Mouse (Mus musculus): ENCODE measurements around the gene Hist1h2bq. TPM values are rescaled to one million over a fixed set of nuclear protein-coding genes. Genes with fewer than 3 reads are reported as not detected.
A peak's percentile ranks its signal among the peaks of the same experiment; 100 is the strongest.
"Not testable (repeated sequence)": the region's sequence is repeated elsewhere in the genome, so short reads cannot be mapped to it uniquely, and the experiment has no call there.

Hist1h2bq gene
- polyA plus RNA-seq, 1 experiment from 2014 or later: 12.2 TPM

GRCm38 (mm10) chr13:21831418-21832394 lies 21.7 kb upstream of the Hist1h2bq start, which contains the start of gene Hist1h4n:
TSS of gene Hist1h4n (minus strand) at chr13:21832196.
- not testable (repeated sequence) for DNase-seq (ENCODE audit: low spot score); H3K9me3 ChIP-seq (replicated peaks; ENCODE audit: low read length); H3K4me1 ChIP-seq (replicated peaks; ENCODE audit: insufficient read depth, low read length); H3K4me3 ChIP-seq (replicated peaks; ENCODE audit: low read depth, low read length); H3K27ac ChIP-seq; H3K9ac ChIP-seq (ENCODE audit: low read depth, low read length); H3K36me3 ChIP-seq (ENCODE audit: insufficient read depth, low read length); H3K27me3 ChIP-seq (ENCODE audit: insufficient read depth, low read length)
- peak; percentile 84 for ATAC-seq (replicated peaks; ENCODE audit: low FRiP score, low read depth)
- 0 out of 2 replicates have a peak within 1 kb of the TSS, but pooled peaks have one; percentile 30 for H3K4me2 ChIP-seq (ENCODE audit: low read length)
- 0% methylated on average over 17 of the region's 58 CpGs for WGBS

DNA sequence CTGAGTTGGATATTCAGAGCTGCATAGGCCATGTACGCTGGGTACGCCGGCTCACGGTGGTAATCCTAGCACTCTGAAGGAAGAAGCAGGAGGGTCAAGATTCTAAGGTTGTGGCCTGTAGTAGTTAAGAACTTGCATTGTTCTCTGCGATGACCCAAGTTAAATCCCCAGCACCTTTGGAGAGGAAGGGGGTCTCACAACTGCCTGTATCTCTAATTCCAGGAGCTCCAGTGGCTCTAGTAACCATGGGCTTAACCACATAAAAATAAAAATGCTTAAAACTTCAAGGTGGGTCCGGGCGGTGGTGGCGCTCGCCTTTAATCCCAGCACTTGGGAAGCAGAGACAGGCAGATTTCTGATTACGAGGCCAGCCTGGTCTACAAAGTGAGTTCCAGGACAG lies 20.3 kb upstream of the Hist1h2bq start:
- Histone ChIP-seq H3K4me1 (replicated peaks; ENCODE audit: insufficient read depth, low read length) (no peaks in the 10 kb centered on the region), H3K27ac (no peak overlapping the region), H3K27me3 (ENCODE audit: insufficient read depth, low read length) (no peaks in the 10 kb centered on the region), H3K36me3 (ENCODE audit: insufficient read depth, low read length) (no peaks in the 10 kb centered on the region), H3K4me2 (ENCODE audit: low read length) (no peak overlapping the region), H3K4me3 (replicated peaks; ENCODE audit: low read depth, low read length) (no peak overlapping the region), H3K9me3 (replicated peaks; ENCODE audit: low read length) (no peaks in the 10 kb centered on the region), H3K9ac (ENCODE audit: low read depth, low read length) (no peak overlapping the region)
- WGBS: 91% methylated on average over 10 of the region's 10 CpGs
- no peak for DNase-seq (ENCODE audit: low spot score)
- no peak for TF ChIP-seq CTCF (IDR thresholded peaks at IDR 0.05; ENCODE audit: low read depth)
- ATAC-seq (replicated peaks; ENCODE audit: low FRiP score, low read depth): no peak

GRCm38 (mm10) chr13:21828511-21828910 lies 18.5 kb upstream of the Hist1h2bq start:
- H3K9ac ChIP-seq (ENCODE audit: low read depth, low read length): no peak overlapping the region
- 90% methylated on average over 3 of the region's 3 CpGs for WGBS
- H3K36me3 ChIP-seq (ENCODE audit: insufficient read depth, low read length): no peaks in the 10 kb centered on the region
- no peaks in the 10 kb centered on the region for H3K9me3 ChIP-seq (replicated peaks; ENCODE audit: low read length)
- H3K4me1 ChIP-seq (replicated peaks; ENCODE audit: insufficient read depth, low read length): no peaks in the 10 kb centered on the region
- H3K4me2 ChIP-seq (ENCODE audit: low read length): no peak overlapping the region
- TF ChIP-seq CTCF (IDR thresholded peaks at IDR 0.05; ENCODE audit: low read depth): no peak
- H3K27me3 ChIP-seq (ENCODE audit: insufficient read depth, low read length): no peaks in the 10 kb centered on the region
- H3K4me3 ChIP-seq (replicated peaks; ENCODE audit: low read depth, low read length): no peak overlapping the region
- ATAC-seq (replicated peaks; ENCODE audit: low FRiP score, low read depth) (no peak), DNase-seq (ENCODE audit: low spot score) (no peak)
- H3K27ac ChIP-seq: no peak overlapping the region

GRCm38 (mm10) chr13:21820082-21820890 lies 10.3 kb upstream of the Hist1h2bq start:
- not testable (repeated sequence) for ATAC-seq (replicated peaks; ENCODE audit: low FRiP score, low read depth); DNase-seq (ENCODE audit: low spot score); H3K4me1 ChIP-seq (replicated peaks; ENCODE audit: insufficient read depth, low read length); H3K27me3 ChIP-seq (ENCODE audit: insufficient read depth, low read length); H3K9ac ChIP-seq (ENCODE audit: low read depth, low read length); H3K4me2 ChIP-seq (ENCODE audit: low read length); H3K36me3 ChIP-seq (ENCODE audit: insufficient read depth, low read length); H3K27ac ChIP-seq; H3K9me3 ChIP-seq (replicated peaks; ENCODE audit: low read length); H3K4me3 ChIP-seq (replicated peaks; ENCODE audit: low read depth, low read length)
- 57% methylated on average over 4 of the region's 16 CpGs for WGBS

- 0% methylated on average over 11 of the region's 14 CpGs for WGBS
- H3K4me3 ChIP-seq (replicated peaks; ENCODE audit: low read depth, low read length); H3K27me3 ChIP-seq (ENCODE audit: insufficient read depth, low read length); H3K36me3 ChIP-seq (ENCODE audit: insufficient read depth, low read length); H3K9me3 ChIP-seq (replicated peaks; ENCODE audit: low read length); H3K4me1 ChIP-seq (replicated peaks; ENCODE audit: insufficient read depth, low read length); H3K27ac ChIP-seq; DNase-seq (ENCODE audit: low spot score); H3K9ac ChIP-seq (ENCODE audit: low read depth, low read length); H3K4me2 ChIP-seq (ENCODE audit: low read length): not testable (repeated sequence)
- ATAC-seq (replicated peaks; ENCODE audit: low FRiP score, low read depth): peak; percentile 34
Observed at GRCm38 (mm10) chr13:21812092-21812491, 2.1 kb upstream of the Hist1h2bq start.

GRCm38 (mm10) chr13:21811539-21811938 lies 1.5 kb upstream of the Hist1h2bq start, which contains the start of gene Hist1h4m:
TSS of gene Hist1h4m (plus strand) at chr13:21811746.
- H3K36me3 ChIP-seq (ENCODE audit: insufficient read depth, low read length); H3K4me1 ChIP-seq (replicated peaks; ENCODE audit: insufficient read depth, low read length); H3K4me2 ChIP-seq (ENCODE audit: low read length); DNase-seq (ENCODE audit: low spot score); H3K9ac ChIP-seq (ENCODE audit: low read depth, low read length); H3K4me3 ChIP-seq (replicated peaks; ENCODE audit: low read depth, low read length); H3K9me3 ChIP-seq (replicated peaks; ENCODE audit: low read length); H3K27ac ChIP-seq; H3K27me3 ChIP-seq (ENCODE audit: insufficient read depth, low read length): not testable (repeated sequence)
- no CpG with 5 or more reads among the region's 24 CpGs for WGBS
- ATAC-seq (replicated peaks; ENCODE audit: low FRiP score, low read depth): peak; percentile 66

DNA sequence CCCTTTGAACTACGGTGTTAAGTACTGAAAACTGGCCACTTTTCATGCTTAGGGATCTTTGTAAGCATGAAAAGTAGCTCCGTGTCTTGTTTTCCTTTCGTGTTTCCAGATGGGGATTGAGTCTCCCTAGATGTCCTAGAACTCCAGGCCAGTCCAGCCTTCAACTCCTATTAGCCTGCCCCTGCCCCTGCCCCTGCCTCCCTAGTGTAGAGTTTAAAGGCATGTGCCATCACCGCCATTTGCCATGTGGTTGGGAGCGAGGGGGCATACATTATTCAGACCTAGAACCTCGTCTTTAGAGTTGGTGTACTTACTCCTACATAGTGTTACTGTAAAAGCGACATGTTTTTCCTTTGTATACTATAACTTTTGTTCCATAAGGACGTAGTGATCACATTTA lies 1.1 kb upstream of the Hist1h2bq start:
- no CpG with 5 or more reads among the region's 8 CpGs for WGBS
- not testable (repeated sequence) for H3K27ac ChIP-seq; H3K9ac ChIP-seq (ENCODE audit: low read depth, low read length); DNase-seq (ENCODE audit: low spot score); H3K4me2 ChIP-seq (ENCODE audit: low read length); H3K4me3 ChIP-seq (replicated peaks; ENCODE audit: low read depth, low read length); H3K4me1 ChIP-seq (replicated peaks; ENCODE audit: insufficient read depth, low read length); H3K9me3 ChIP-seq (replicated peaks; ENCODE audit: low read length); H3K36me3 ChIP-seq (ENCODE audit: insufficient read depth, low read length); H3K27me3 ChIP-seq (ENCODE audit: insufficient read depth, low read length)
- peak; percentile 20; the same call in 1 of the 2 replicates for ATAC-seq (replicated peaks; ENCODE audit: low FRiP score, low read depth)

GRCm38 (mm10) chr13:21803058-21803457 lies 6.9 kb downstream of the Hist1h2bq start:
- H3K9ac ChIP-seq (ENCODE audit: low read depth, low read length); H3K9me3 ChIP-seq (replicated peaks; ENCODE audit: low read length); H3K4me2 ChIP-seq (ENCODE audit: low read length); H3K27ac ChIP-seq; H3K4me3 ChIP-seq (replicated peaks; ENCODE audit: low read depth, low read length); DNase-seq (ENCODE audit: low spot score); H3K36me3 ChIP-seq (ENCODE audit: insufficient read depth, low read length); H3K27me3 ChIP-seq (ENCODE audit: insufficient read depth, low read length); H3K4me1 ChIP-seq (replicated peaks; ENCODE audit: insufficient read depth, low read length): not testable (repeated sequence)
- WGBS: no CpG with 5 or more reads among the region's 4 CpGs
- peak; percentile 60 for ATAC-seq (replicated peaks; ENCODE audit: low FRiP score, low read depth)

DNA sequence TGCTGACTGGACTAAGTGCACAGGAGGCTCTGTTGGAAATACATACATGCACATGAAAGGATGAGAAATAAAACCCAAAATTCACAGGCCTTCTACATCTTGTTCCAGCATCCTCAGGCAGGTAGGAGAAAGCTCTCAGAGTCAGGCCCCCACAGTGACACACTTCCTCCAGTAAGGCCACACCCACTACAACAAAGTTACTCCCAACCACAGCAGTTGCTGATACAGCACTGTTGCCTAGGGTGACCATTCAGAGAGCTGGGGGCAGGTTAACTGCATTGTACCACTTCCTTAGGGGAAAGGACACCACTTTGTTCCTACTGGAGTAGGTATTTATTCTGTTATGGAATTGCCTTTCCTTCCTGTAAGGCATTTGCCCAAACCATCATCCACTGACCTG lies 12.8 kb downstream of the Hist1h2bq start:
- not testable (repeated sequence) for DNase-seq (ENCODE audit: low spot score); H3K36me3 ChIP-seq (ENCODE audit: insufficient read depth, low read length); H3K4me2 ChIP-seq (ENCODE audit: low read length); ATAC-seq (replicated peaks; ENCODE audit: low FRiP score, low read depth); H3K9me3 ChIP-seq (replicated peaks; ENCODE audit: low read length); H3K9ac ChIP-seq (ENCODE audit: low read depth, low read length); H3K4me3 ChIP-seq (replicated peaks; ENCODE audit: low read depth, low read length); H3K4me1 ChIP-seq (replicated peaks; ENCODE audit: insufficient read depth, low read length); H3K27me3 ChIP-seq (ENCODE audit: insufficient read depth, low read length); H3K27ac ChIP-seq
